ENCODE assay signal across 10 mouse cellular contexts in the genomic region with DNA sequence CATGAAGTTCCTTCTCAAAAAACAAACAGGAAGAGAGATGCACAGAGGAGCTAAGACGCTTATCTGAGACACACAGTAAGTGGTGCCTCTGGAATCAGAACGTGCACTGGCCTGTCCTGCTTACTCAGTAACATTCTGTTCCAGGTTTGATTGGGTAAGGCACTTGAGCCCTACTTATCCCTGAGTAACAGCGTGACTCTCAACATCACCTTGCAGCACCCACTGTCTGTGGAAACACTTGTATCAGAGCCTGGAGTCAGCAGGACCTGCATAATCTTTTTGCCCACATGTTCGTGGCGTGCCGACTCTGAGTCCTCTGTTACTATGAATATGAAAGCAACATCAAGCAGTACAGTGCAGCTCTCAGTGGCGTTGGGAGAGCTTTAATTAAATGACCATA.
DNase-seq lines count a peak whose midpoint lies in the region; ATAC-seq and TF ChIP-seq lines count a peak whose summit lies in the region.
"Had no signal": no experiment of that assay in that cellular context is flagged by ENCODE, and none has a peak within 500 bp of the region (broad histone marks: within the 10 kb centered on the region; RNA-seq: fewer than 3 reads in every experiment).

No protein-coding gene starts in this region.

- no peaks in the 10 kb centered on the region for H3K27me3 ChIP-seq in kidney, embryonic 15.5 days
- H3K27me3 ChIP-seq in lung, embryonic 14.5 days (ENCODE audit: insufficient read depth, low read length) = no peaks in the 10 kb centered on the region
- H3K27me3 ChIP-seq in neural tube, embryonic 15.5 days (replicated peaks) = no peaks in the 10 kb centered on the region
- no peaks in the 10 kb centered on the region for H3K27me3 ChIP-seq in forebrain, embryonic 14.5 days (replicated peaks; ENCODE audit: control insufficient read depth, insufficient read depth, low read length)
- H3K27me3 ChIP-seq: limb, embryonic 12.5 days had no signal

- peaks cover 3% of the 10 kb centered on the region; the same call in 1 of the 2 replicates for H3K4me1 ChIP-seq in kidney, embryonic 15.5 days
- H3K4me1 ChIP-seq in lung, embryonic 14.5 days (ENCODE audit: insufficient read depth) = no peaks in the 10 kb centered on the region
- H3K4me1 ChIP-seq in neural tube, embryonic 15.5 days = 0 out of 2 replicates have a peak, but pooled peaks cover 6% of the 10 kb centered on the region
- no peaks in the 10 kb centered on the region for H3K4me1 ChIP-seq in forebrain, embryonic 14.5 days (ENCODE audit: control insufficient read depth, insufficient read depth, low read length)
- H3K4me1 ChIP-seq: limb, embryonic 12.5 days had no signal

- H3K27ac ChIP-seq in kidney, embryonic 15.5 days = no peak overlapping the region
- no peak overlapping the region for H3K27ac ChIP-seq in lung, embryonic 14.5 days (ENCODE audit: low read depth)
- H3K27ac ChIP-seq in neural tube, embryonic 15.5 days (replicated peaks) = no peak overlapping the region
- H3K27ac ChIP-seq in forebrain, embryonic 14.5 days (ENCODE audit: low read depth, low read length) = no peak overlapping the region
- H3K27ac ChIP-seq: heart, adult 2 months; limb, embryonic 12.5 days had no signal

- WGBS in kidney, embryonic 15.5 days = 75% methylated on average over 7 of the region's 7 CpGs
- 58% methylated on average over 7 of the region's 7 CpGs for WGBS in lung, embryonic 14.5 days
- WGBS in neural tube, embryonic 15.5 days = 77% methylated on average over 7 of the region's 7 CpGs
- 67% methylated on average over 7 of the region's 7 CpGs for WGBS in forebrain, embryonic 14.5 days

- TF ChIP-seq CTCF in lung, embryonic 14.5 days (IDR thresholded peaks at IDR 0.05; ENCODE audit: low read depth) = no peak

- ATAC-seq in kidney, embryonic 15.5 days (replicated peaks; ENCODE audit: low FRiP score) = peak; percentile 72
- peak; percentile 86 for ATAC-seq in erythroid progenitor cell, adult 5-6 weeks (replicated peaks; ENCODE audit: low FRiP score, poor library complexity, severe bottlenecking)
- ATAC-seq in lung, embryonic 14.5 days (ENCODE audit: insufficient read depth) = peak; percentile 20; the same call in 1 of the 2 replicates
- no peak for ATAC-seq in inflammation-experienced regulatory T-cells, adult 6 months
- no peak for ATAC-seq in neural tube, embryonic 15.5 days (ENCODE audit: low FRiP score)
- no peak for ATAC-seq in forebrain, embryonic 14.5 days

- no peak for DNase-seq in kidney, adult 8-10 months
- DNase-seq in lung, embryonic 14.5 days = no peak
- peak; percentile 71 to 77 for DNase-seq in spleen, postnatal 4 days (ENCODE audit: low spot score in 2 of 2)
- no peak for DNase-seq in forebrain, embryonic 14.5 days (ENCODE audit: low spot score)
- DNase-seq: heart, adult 2 months had no signal

- H3K9ac ChIP-seq in kidney, embryonic 15.5 days = no peak overlapping the region
- H3K9ac ChIP-seq in lung, embryonic 14.5 days = no peak overlapping the region
- H3K9ac ChIP-seq in neural tube, embryonic 15.5 days (replicated peaks) = no peak overlapping the region
- no peak overlapping the region for H3K9ac ChIP-seq in forebrain, embryonic 14.5 days (ENCODE audit: low read length)
- H3K9ac ChIP-seq: limb, embryonic 12.5 days had no signal

- no peak overlapping the region for H3K4me3 ChIP-seq in kidney, embryonic 15.5 days (replicated peaks)
- no peak overlapping the region for H3K4me3 ChIP-seq in lung, embryonic 14.5 days (ENCODE audit: low read depth, low read length)
- no peak overlapping the region for H3K4me3 ChIP-seq in neural tube, embryonic 15.5 days (replicated peaks)
- no peak overlapping the region for H3K4me3 ChIP-seq in forebrain, embryonic 14.5 days (ENCODE audit: low read depth, low read length)
- H3K4me3 ChIP-seq: heart, adult 2 months; limb, embryonic 12.5 days had no signal

- H3K4me2 ChIP-seq in kidney, embryonic 15.5 days = no peak overlapping the region
- H3K4me2 ChIP-seq in lung, embryonic 14.5 days = no peak overlapping the region
- H3K4me2 ChIP-seq in neural tube, embryonic 15.5 days = no peak overlapping the region
- H3K4me2 ChIP-seq in forebrain, embryonic 14.5 days (ENCODE audit: low read length) = no peak overlapping the region
- H3K4me2 ChIP-seq: limb, embryonic 12.5 days had no signal

- H3K36me3 ChIP-seq in kidney, embryonic 15.5 days = no peaks in the 10 kb centered on the region
- H3K36me3 ChIP-seq in lung, embryonic 14.5 days (ENCODE audit: insufficient read depth) = no peaks in the 10 kb centered on the region
- H3K36me3 ChIP-seq in neural tube, embryonic 15.5 days = no peaks in the 10 kb centered on the region
- H3K36me3 ChIP-seq in forebrain, embryonic 14.5 days (ENCODE audit: control insufficient read depth, insufficient read depth, low read length) = no peaks in the 10 kb centered on the region
- H3K36me3 ChIP-seq: limb, embryonic 12.5 days had no signal

- no peaks in the 10 kb centered on the region for H3K9me3 ChIP-seq in kidney, embryonic 15.5 days (replicated peaks)
- no peaks in the 10 kb centered on the region for H3K9me3 ChIP-seq in lung, embryonic 14.5 days (ENCODE audit: low read depth, low read length)
- H3K9me3 ChIP-seq in neural tube, embryonic 15.5 days (replicated peaks) = no peaks in the 10 kb centered on the region
- no peaks in the 10 kb centered on the region for H3K9me3 ChIP-seq in forebrain, embryonic 14.5 days (replicated peaks; ENCODE audit: control insufficient read depth, low read length)
- H3K9me3 ChIP-seq: limb, embryonic 12.5 days had no signal

Comparison
In these comparisons a context has a peak if more than half of its experiments do, and no peak if none do; other contexts are left out.
1. ATAC-seq: peak in kidney, embryonic 15.5 days (single experiment), erythroid progenitor cell, adult 5-6 weeks (single experiment) and lung, embryonic 14.5 days (single experiment); none in inflammation-experienced regulatory T-cells, adult 6 months (single experiment), neural tube, embryonic 15.5 days (single experiment) and forebrain, embryonic 14.5 days (single experiment).
2. DNase-seq: peak in spleen, postnatal 4 days (2 of 2); none in kidney, adult 8-10 months (0 of 2), lung, embryonic 14.5 days (single experiment) and forebrain, embryonic 14.5 days (single experiment).